Mouse (Mus musculus): ENCODE results near the gene Cbarp. TPM values are rescaled to one million over a fixed set of nuclear protein-coding genes. Genes with fewer than 3 reads are reported as not detected.

Cbarp gene
- polyA plus RNA-seq, 1 experiment = 285 TPM

DNA sequence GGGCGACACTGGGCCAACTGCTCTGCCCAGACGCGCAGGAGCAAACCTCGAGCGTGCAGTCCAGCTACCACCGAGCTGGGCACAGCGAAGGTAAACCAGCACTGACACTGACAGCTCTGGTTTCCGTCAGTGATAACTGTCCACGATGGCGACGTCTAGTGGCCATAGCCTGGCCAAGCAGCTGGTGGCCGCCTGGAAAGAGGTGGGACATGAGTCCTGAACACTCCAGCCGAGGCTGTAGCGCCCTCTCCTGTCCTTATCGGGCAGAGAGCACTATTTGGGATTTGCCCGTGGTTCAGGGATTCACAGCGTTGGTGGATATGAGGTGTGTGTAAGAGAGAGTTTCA, 24.3 kb upstream of the Cbarp start:
- Histone ChIP-seq H3K27ac (ENCODE audit: insufficient read depth, low read length) (peak overlapping the region; percentile 41; the same call in 1 of the 2 replicates), H3K4me3 (ENCODE audit: insufficient read depth, low read length) (peak overlapping the region; percentile 21), H3K4me1 (ENCODE audit: control insufficient read depth, insufficient read depth, low read length) (peaks cover 13% of the 10 kb centered on the region)
- peak; percentile 98 for TF ChIP-seq POLR2A (IDR thresholded peaks at IDR 0.05; ENCODE audit: extremely low read depth, insufficient read depth, low read length)
- peak; percentile 99 for TF ChIP-seq CTCF (IDR thresholded peaks at IDR 0.05; ENCODE audit: extremely low read depth, insufficient read depth, low read length)

DNA sequence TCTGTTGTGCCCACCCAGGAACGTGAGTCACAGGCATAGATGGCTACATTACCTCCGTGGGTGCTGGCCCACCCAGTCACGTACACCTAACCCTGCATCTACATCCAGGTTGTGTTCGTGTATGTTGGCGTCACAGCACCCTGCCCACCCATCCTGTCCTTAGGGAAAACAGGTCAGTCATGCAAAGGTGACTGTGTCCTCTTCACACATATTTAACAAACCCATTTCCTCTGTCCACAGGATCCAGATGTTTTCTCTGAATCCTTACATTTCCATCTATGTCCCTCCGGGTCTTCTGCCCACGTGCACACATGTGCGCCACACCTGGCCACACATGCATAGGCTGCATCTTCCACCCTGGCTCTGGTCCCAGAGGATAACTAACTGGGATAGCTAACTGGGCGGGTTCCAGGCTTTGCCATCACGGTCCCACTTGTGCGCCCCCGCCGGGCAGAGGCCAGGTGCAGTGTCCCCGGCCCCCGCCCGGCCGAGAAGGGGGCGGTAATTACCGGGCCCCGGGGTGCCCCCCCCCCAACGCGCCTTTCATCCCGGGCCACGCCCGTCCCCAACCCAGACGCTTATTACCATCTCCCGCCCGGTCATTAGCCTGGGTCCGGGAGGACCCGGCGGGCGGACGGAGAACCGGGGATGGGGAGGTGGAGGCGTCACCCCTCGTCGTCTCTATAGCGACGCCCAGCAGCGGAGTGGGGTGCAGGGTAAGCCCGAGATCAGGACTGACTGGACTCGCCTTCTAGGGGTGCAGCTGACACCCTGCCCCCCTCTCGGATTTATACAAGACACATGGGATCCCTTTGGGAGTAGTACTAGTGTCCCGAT, 23.7 kb upstream of the Cbarp start:
- H3K4me3 ChIP-seq (ENCODE audit: insufficient read depth, low read length) = peak overlapping the region; percentile 21
- H3K4me1 ChIP-seq (ENCODE audit: control insufficient read depth, insufficient read depth, low read length) = peaks cover 14% of the 10 kb centered on the region
- H3K27ac ChIP-seq (ENCODE audit: insufficient read depth, low read length) = peak overlapping the region; percentile 61; the same call in 1 of the 2 replicates
- no peak for TF ChIP-seq CTCF (IDR thresholded peaks at IDR 0.05; ENCODE audit: extremely low read depth, insufficient read depth, low read length)

DNA sequence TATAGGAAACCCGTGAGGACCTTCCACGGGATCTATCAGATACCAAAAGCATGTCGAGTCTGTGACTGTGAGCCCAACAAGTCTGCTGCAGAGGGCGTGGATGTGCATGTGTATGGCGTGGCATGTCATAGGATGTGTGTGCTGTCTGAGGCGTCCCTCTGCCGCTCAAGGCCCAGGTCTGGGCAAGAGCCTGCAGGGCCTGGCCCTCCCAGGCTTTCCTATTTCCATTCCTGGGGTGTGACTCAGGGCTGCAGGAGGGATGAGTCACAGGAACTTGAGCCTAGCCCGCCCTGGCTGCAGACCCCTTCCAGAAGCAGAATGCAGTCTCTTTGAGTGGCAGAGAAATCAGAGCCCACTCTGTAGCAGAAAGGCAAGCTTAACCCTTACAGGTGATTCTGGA, 23.1 kb upstream of the Cbarp start:
- peaks cover 16% of the 10 kb centered on the region for H3K4me1 ChIP-seq (ENCODE audit: control insufficient read depth, insufficient read depth, low read length)
- no peak overlapping the region for H3K4me3 ChIP-seq (ENCODE audit: insufficient read depth, low read length)
- H3K27ac ChIP-seq (ENCODE audit: insufficient read depth, low read length) = peak overlapping the region; percentile 61; the same call in 1 of the 2 replicates
- TF ChIP-seq CTCF (IDR thresholded peaks at IDR 0.05; ENCODE audit: extremely low read depth, insufficient read depth, low read length) (no peak), POLR2A (IDR thresholded peaks at IDR 0.05; ENCODE audit: extremely low read depth, insufficient read depth, low read length) (no peak)

DNA sequence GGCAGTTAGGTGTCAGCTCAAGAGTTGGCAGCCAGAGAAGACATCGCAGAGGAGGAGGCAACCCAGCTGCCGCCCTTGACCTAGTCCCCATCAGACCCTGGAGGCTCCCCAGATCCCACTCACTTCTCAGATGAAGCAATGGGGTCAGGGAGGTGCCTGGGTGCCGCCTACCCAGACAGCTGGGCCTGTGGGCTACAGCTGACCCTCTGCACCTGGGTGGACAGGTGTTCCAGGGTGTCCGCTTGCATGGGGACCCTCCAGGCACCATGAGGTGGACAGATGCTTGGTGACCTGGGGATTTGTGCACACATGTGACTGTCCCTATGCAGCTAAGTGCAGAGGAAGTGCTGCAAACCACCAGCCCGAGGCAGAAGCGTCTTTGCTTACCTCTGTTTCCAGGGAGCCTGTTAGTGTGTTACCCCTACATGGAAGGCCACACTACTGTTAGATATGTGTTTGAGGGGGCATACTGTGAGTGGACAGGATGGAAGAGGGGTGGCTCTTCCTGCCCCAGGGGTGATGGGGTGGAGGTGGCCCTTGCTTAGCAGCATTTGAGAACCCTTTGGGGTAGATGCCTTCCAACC, 22.2 kb upstream of the Cbarp start:
- TF ChIP-seq POLR2A (IDR thresholded peaks at IDR 0.05; ENCODE audit: extremely low read depth, insufficient read depth, low read length) (no peak), CTCF (IDR thresholded peaks at IDR 0.05; ENCODE audit: extremely low read depth, insufficient read depth, low read length) (no peak)
- H3K4me1 ChIP-seq (ENCODE audit: control insufficient read depth, insufficient read depth, low read length) = peaks cover 14% of the 10 kb centered on the region
- no peak overlapping the region for H3K27ac ChIP-seq (ENCODE audit: insufficient read depth, low read length)
- no peak overlapping the region for H3K4me3 ChIP-seq (ENCODE audit: insufficient read depth, low read length)

DNA sequence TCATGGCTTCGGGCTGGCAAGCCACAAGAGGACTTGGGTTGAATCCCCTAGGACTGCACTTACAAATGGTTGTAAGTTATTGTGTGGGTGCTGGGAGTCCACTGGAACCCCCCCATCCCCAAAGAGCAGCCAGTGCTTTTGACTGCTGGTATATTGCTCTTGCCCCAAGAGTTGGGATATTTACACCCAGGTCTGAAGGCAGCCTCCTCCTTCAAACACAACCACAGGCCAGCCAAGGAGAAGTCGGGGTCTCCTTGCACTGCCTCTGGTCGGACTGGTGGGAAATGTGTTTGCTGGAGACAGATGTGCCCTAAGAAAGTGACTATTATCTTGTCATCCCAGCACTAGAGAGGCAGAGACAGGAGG, 21.6 kb upstream of the Cbarp start:
- no peak for TF ChIP-seq POLR2A (IDR thresholded peaks at IDR 0.05; ENCODE audit: extremely low read depth, insufficient read depth, low read length)
- no peak for TF ChIP-seq CTCF (IDR thresholded peaks at IDR 0.05; ENCODE audit: extremely low read depth, insufficient read depth, low read length)
- Histone ChIP-seq H3K4me3 (ENCODE audit: insufficient read depth, low read length) (no peak overlapping the region), H3K4me1 (ENCODE audit: control insufficient read depth, insufficient read depth, low read length) (peaks cover 14% of the 10 kb centered on the region), H3K27ac (ENCODE audit: insufficient read depth, low read length) (no peak overlapping the region)

DNA sequence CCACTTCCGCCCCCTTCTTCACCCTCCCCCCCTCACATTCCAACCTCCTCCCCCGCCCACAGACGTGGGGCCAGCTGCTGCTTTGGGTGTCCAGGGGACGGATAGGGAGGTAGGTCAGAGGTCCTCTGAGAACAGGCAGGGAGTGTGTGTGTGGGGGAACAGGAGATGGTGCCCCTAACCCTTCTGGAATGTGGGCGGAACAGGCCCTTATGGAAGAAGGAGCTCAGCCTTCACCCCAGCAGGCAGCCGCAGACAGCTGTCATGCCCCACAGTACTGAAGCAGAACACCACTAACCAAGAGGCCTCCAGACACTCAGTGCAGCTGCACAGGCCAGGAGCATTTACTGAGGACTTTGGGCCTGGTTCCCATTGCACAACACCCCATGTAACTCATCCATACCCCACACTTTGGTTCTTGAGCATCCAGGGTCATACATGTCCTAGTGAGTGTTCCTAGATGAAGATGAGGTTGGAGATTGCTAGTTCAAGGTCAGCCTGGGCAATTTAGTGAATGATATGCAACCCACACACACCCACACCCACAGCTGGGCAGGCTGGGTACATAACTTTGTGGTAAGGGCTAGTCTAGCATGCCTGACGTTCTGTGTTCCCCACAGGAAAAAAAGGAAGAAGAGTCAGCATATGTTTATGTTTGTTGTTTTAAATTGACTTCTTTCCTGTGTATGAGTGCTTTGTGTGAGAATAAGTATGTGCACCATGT, 21.0 kb upstream of the Cbarp start:
- Histone ChIP-seq H3K4me1 (ENCODE audit: control insufficient read depth, insufficient read depth, low read length) (peaks cover 13% of the 10 kb centered on the region), H3K27ac (ENCODE audit: insufficient read depth, low read length) (0 out of 2 replicates have a peak overlapping the region, but pooled peaks have one; percentile 5), H3K4me3 (ENCODE audit: insufficient read depth, low read length) (no peak overlapping the region)
- TF ChIP-seq POLR2A (IDR thresholded peaks at IDR 0.05; ENCODE audit: extremely low read depth, insufficient read depth, low read length) = no peak
- no peak for TF ChIP-seq CTCF (IDR thresholded peaks at IDR 0.05; ENCODE audit: extremely low read depth, insufficient read depth, low read length)

DNA sequence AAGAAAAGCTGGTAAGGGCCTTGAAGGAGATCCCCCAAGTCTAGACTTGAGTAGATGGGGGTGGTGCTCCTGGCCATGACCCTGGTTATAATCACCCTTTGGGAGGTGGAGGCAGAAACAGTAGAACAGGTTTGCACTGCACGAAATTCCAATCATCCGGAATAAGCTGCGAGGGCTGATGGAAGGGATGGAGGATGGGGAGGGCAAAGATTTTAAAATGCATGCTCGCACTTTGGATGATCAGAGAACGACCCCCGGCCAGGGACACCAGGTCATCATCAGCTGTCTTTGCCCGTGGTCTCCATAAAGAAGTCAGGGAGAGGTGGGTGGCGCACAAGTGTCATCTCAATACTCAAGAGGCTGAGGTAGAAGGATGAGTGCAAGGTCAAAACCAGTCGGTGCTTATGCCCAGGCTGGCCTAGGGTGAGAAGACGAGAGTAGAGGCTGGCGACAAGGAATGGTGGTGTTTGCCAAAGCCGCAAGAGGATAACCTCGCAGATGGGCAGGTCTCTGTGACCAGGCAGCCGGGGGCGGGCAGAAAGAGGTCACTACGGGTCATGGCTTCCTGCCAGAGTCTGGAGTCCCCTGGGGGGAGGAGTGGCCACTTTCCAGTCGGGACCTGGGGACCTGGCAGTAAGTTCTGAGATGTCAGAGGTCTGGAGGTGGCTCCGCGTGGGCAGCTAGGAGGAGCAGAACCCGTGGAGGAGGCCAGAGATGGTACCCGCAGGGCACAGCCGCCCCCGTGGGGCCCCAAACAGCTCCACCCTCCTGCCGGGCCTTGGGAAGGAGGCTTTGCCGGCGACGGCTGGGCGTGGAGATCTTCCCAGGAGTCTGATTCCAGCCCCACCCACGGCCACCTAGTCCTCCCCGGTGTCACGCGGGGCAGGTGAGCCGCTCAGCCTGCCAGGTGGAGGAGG, 20.1 kb upstream of the Cbarp start:
- Histone ChIP-seq H3K27ac (ENCODE audit: insufficient read depth, low read length) (peak overlapping the region; percentile 58), H3K4me1 (ENCODE audit: control insufficient read depth, insufficient read depth, low read length) (peaks cover 11% of the 10 kb centered on the region), H3K4me3 (ENCODE audit: insufficient read depth, low read length) (peak overlapping the region; percentile 7; the same call in 1 of the 2 replicates)
- TF ChIP-seq CTCF (IDR thresholded peaks at IDR 0.05; ENCODE audit: extremely low read depth, insufficient read depth, low read length) (no peak), POLR2A (IDR thresholded peaks at IDR 0.05; ENCODE audit: extremely low read depth, insufficient read depth, low read length) (no peak; the same call in 1 of the 2 replicates)

DNA sequence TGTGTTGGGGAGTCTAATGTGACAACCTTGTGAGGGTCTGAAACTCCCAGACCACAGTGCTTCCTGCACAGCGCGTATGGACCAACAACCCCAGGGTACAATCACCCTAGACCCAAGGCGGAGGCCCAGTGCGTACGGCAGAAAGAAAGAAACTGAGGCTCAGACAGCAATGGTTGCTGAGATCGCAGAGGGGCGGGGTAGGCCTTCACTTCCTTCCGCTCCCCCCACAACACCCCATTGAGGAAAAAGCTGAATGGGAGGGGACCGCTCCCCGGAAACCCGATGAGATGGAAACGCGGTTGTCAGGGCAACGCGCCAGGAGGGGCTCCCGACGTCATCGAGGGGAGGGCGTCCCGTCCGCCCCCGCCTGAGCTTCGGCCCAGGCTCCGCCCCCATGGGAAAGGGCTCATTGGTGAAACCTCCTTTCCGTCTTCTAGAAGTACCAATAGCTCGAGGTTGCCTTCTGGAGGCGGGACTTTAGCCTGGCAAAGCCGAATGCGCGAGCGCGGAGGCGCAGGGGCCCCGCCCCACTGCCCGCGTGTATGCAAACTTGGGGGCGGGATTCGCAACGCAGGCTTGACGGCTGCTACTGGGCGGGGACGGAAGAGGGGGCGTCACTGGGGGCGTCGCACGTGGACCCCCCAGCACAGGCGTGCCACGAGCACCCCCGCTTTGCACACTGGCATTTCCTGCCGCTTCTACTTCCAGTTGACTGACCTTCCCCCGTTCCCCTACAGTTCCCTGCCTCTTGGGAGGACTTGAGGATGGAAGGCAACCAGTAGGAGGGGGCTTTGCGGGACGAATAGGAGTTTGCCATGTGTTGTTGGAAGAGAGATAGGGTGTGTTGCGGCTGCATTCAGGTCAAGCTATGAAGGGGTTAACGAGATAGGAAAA, 19.2 kb upstream of the Cbarp start:
- TF ChIP-seq CTCF (IDR thresholded peaks at IDR 0.05; ENCODE audit: extremely low read depth, insufficient read depth, low read length) = no peak
- peak; percentile 62; the same call in 1 of the 2 replicates for TF ChIP-seq POLR2A (IDR thresholded peaks at IDR 0.05; ENCODE audit: extremely low read depth, insufficient read depth, low read length)
- Histone ChIP-seq H3K4me1 (ENCODE audit: control insufficient read depth, insufficient read depth, low read length) (peaks cover 10% of the 10 kb centered on the region), H3K27ac (ENCODE audit: insufficient read depth, low read length) (peak overlapping the region; percentile 61), H3K4me3 (ENCODE audit: insufficient read depth, low read length) (peak overlapping the region; percentile 17)
